ENCODE assay signal across 17 mouse cellular contexts in the genomic region with DNA sequence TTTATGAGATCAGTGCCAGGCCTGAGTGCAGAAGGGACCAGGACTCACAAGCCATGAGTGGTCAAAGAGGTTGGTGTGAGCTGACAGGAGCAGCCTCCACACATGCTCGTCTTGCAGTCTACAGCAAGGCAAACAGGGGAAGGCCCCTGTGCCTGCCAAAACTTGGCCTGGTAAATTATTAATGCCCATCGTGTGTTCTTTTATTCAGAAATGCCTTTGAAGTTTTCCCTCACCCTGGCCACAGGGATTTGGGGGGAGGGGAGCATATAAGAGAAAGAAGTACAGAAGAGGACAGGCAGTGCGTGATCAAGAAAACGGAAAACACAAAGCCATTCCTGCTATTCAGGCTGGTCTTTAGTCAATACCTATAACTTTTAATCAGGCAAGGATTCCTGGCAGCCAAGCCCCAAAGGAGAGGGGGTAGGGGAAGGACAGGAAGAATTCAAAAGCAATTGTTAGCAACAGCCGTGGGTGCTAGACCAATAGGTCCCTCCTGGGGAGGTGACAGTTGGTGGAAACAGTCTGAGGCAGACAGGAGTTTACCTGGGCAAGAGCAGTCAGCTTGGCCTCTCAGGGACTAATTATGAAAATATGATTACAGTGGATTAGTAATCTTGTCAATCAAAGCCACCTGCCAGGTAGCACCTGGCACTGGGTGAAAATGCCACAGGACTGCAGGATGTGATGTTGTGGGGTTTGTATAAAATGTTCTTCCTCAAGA.
DNase-seq lines count a peak whose midpoint lies in the region; ATAC-seq lines count a peak whose summit lies in the region.
"Had no signal": no experiment of that assay in that cellular context is flagged by ENCODE, and none has a peak within 500 bp of the region (broad histone marks: within the 10 kb centered on the region; RNA-seq: fewer than 3 reads in every experiment).

No protein-coding gene starts in this region.

- H3K27ac ChIP-seq in midbrain, embryonic 13.5 days: peak overlapping the region; percentile 58
- no peak overlapping the region for H3K27ac ChIP-seq in midbrain, embryonic 10.5 days (replicated peaks)
- H3K27ac ChIP-seq: embryonic facial prominence, embryonic 10.5 days; gastrocnemius, adult 2 months; limb, embryonic 12.5 days; macrophage had no signal

- no peaks in the 10 kb centered on the region for H3K27me3 ChIP-seq in midbrain, embryonic 13.5 days
- H3K27me3 ChIP-seq in midbrain, embryonic 10.5 days (ENCODE audit: low read depth, poor library complexity, severe bottlenecking): no peaks in the 10 kb centered on the region
- H3K27me3 ChIP-seq: limb, embryonic 12.5 days had no signal

- peak; percentile 90 for ATAC-seq in midbrain, embryonic 13.5 days
- no peak for ATAC-seq in frontal cortex, adult (ENCODE audit: low TSS enrichment)
- ATAC-seq: forebrain, embryonic 16.5 days; inflammation-experienced regulatory T-cells, adult 6 months had no signal

- no peak overlapping the region for H3K9ac ChIP-seq in midbrain, embryonic 13.5 days (replicated peaks)
- H3K9ac ChIP-seq: limb, embryonic 12.5 days had no signal

- 29% methylated on average over 5 of the region's 5 CpGs for WGBS in midbrain, embryonic 13.5 days
- whole genome bisulfite sequencing in midbrain, embryonic 10.5 days: 64% methylated on average over 5 of the region's 5 CpGs

- intact Hi-C loops in left cerebral cortex, postnatal 4 days (cut with DNase I): no loop called here

- H3K4me2 ChIP-seq in midbrain, embryonic 13.5 days (replicated peaks): no peak overlapping the region
- H3K4me2 ChIP-seq: limb, embryonic 12.5 days had no signal

- H3K4me1 ChIP-seq in midbrain, embryonic 13.5 days (replicated peaks): peaks cover 9% of the 10 kb centered on the region
- H3K4me1 ChIP-seq in midbrain, embryonic 10.5 days: no peaks in the 10 kb centered on the region
- H3K4me1 ChIP-seq: embryonic facial prominence, embryonic 10.5 days; limb, embryonic 12.5 days had no signal

- H3K36me3 ChIP-seq in midbrain, embryonic 13.5 days: no peaks in the 10 kb centered on the region
- no peaks in the 10 kb centered on the region for H3K36me3 ChIP-seq in midbrain, embryonic 10.5 days
- H3K36me3 ChIP-seq: embryonic facial prominence, embryonic 10.5 days; limb, embryonic 12.5 days had no signal

- no peak overlapping the region for H3K4me3 ChIP-seq in midbrain, embryonic 13.5 days (replicated peaks)
- no peak overlapping the region for H3K4me3 ChIP-seq in midbrain, embryonic 10.5 days
- H3K4me3 ChIP-seq: embryonic facial prominence, embryonic 10.5 days; erythroblast, embryonic 14.5 days; gastrocnemius, adult 2 months; limb, embryonic 12.5 days had no signal

- H3K9me3 ChIP-seq in midbrain, embryonic 13.5 days: no peaks in the 10 kb centered on the region
- no peaks in the 10 kb centered on the region for H3K9me3 ChIP-seq in midbrain, embryonic 10.5 days (replicated peaks)
- H3K9me3 ChIP-seq: embryonic facial prominence, embryonic 10.5 days; limb, embryonic 12.5 days had no signal

- DNase-seq in adrenal gland, postnatal 10 days: peak; percentile 2
- no peak for DNase-seq in adrenal gland, adult 2 months
- peak; percentile 3 for DNase-seq in left cerebral cortex, postnatal 4 days
- DNase-seq in left cerebral cortex, adult 9 months (ENCODE audit: low spot score in 2 of 2): no peak
- no peak for DNase-seq in midbrain, embryonic 10.5 days (ENCODE audit: low spot score)
- DNase-seq in ovary, postnatal 14 days (ENCODE audit: low spot score): no peak
- DNase-seq: cerebellum, adult 11 months; cerebellum, postnatal 25 days; gastrocnemius, adult 2 months had no signal

Comparison
In these comparisons a context has a peak if more than half of its experiments do, and no peak if none do; other contexts are left out.
1. DNase-seq: peak in adrenal gland, postnatal 10 days (single experiment) and left cerebral cortex, postnatal 4 days (single experiment); none in adrenal gland, adult 2 months (single experiment), left cerebral cortex, adult 9 months (0 of 2), midbrain, embryonic 10.5 days (single experiment) and ovary, postnatal 14 days (single experiment).